Mouse (Mus musculus): ENCODE measurements at regions not wholly inside any gene's neighbourhood (a gene's known extent, or its start where the extent isn't known, plus 50 kb on each side); places are given as distances from the start of the nearest gene placed in this dataset.

GRCm38 (mm10) chr12:32489415-32490139 is 111.1 kb downstream of the Ccdc71l start:
- no peak for TF ChIP-seq CTCF (IDR thresholded peaks at IDR 0.05; ENCODE audit: insufficient read depth, low read length)
- TF ChIP-seq POLR2A (IDR thresholded peaks at IDR 0.05; ENCODE audit: borderline replicate concordance, extremely low read depth, low read depth, low read length): no peak

All from lung, adult 2 months (tissue).